Mouse (Mus musculus) lung, adult 2 months (tissue): ENCODE measurements around the gene Gramd1b.

Experiments
- CTCF ChIP-seq: fragments of 200-500 bp; IDR thresholded peaks from 2 replicates; pipeline ENCODE4 v1.5.1; 2011; ENCODE audit warnings: mild to moderate bottlenecking, low read length, control low read depth; ENCODE audit not compliant: insufficient read depth
- POLR2A ChIP-seq: fragments of 200-500 bp; IDR thresholded peaks from 2 replicates; pipeline ENCODE4 v1.6.1; 2011; ENCODE audit warnings: low read depth, mild to moderate bottlenecking, control low read depth, low read length, borderline replicate concordance; ENCODE audit errors: extremely low read depth

- TF ChIP-seq CTCF: no peak
- no peak for TF ChIP-seq POLR2A
Measured at GRCm38 (mm10) chr9:40282968-40283367, 248.2 kb downstream of the Gramd1b start.
